Mouse (Mus musculus) heart, postnatal 25 days (tissue): Measurements from ENCODE around the gene Trim39. TPM values are rescaled to one million over a fixed set of nuclear protein-coding genes. Genes with fewer than 3 reads are reported as not detected.
"Not testable (repeated sequence)": the region's sequence is repeated elsewhere in the genome, so short reads cannot be mapped to it uniquely, and the experiment has no call there.

ENCODE experiments used
- DNase-seq: peaks from one replicate; pipeline ENCODE4 v3.0.0; 2022; ENCODE audit warnings: low spot score
- intact Hi-C: fragments of 180-260 bp; cut with DNase I; formaldehyde crosslinking; loops from one replicate; pipeline ENCODE4 v1.15.1; 2025
- total RNA-seq, 2 experiments: library from RNA; stranded (reverse); gene quantifications; 2 replicates each; pipeline ENCODE4 v1.2.3; 2021

Gene Trim39
- total RNA-seq, 2 experiments from 2014 or later: 5.7 to 7.0 TPM

DNA sequence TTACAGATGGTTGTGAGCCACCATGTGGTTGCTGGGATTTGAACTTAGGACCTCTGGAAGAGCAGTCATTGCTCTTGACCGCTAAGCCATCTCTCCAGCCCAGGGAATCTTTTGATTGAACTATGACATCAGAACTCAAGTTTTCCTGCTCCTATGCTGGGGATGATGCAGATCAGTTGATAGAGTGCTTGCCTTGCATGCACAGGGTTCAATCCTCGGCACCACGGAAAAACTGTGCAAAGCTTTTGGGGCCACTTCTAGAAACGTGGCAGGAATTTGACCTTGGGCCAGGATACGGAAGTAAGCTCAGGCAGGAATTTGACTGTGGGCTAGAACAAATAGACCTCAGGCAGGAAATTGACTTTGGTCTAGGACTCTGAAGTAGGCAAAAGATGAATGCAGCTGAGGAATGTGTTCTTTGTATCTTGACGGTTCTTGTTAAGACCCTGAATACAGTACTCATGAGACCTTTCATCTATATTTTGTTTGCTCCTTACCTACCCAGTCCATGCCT, 18.9 kb downstream of the Trim39 start:
- intact Hi-C loops: no loop called here
- DNase-seq: no peak

DNA sequence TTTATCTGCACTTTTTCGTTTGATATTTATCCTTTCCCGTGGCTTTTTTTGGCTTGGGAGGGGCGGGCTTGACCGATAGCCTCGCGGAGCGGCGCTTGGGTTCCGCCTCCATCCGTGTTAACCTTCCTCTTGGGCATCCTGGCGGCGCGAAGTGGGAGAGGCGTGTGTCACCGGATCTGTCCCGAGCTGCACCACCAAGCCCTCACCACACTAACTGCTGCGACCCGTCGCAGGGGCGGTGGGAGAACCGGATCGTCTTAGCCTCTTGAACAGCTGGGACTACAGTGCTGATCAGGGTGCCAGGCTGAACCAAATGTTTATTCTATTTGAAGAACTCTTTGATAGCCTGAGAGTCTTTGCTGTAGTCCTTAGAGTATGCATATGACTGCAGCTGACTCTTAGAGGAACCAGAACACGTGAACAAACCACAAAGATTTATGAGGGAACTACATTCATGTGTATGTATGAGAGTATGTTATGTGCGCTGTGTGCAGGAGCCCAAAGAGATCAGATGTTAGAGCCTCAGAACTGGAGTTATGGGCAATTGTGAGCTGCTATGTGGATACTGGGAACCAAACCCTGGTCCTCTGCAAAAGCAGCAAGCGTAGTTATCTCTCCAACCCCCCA, 19.7 kb downstream of the Trim39 start:
- DNase-seq: peak; percentile 4
- intact Hi-C loops: no loop called here

GRCm38 (mm10) chr17:36248886-36249285, 23.2 kb downstream of the Trim39 start:
- intact Hi-C loops: no loop called here
- no peak for DNase-seq

- intact Hi-C loops: no loop called here
- DNase-seq: no peak
These were observed 26.3 kb downstream of the Trim39 start for GRCm38 (mm10) chr17:36245741-36246140.

GRCm38 (mm10) chr17:36244031-36244430, 28.0 kb downstream of the Trim39 start:
- intact Hi-C loops: no loop called here
- DNase-seq: no peak

DNA sequence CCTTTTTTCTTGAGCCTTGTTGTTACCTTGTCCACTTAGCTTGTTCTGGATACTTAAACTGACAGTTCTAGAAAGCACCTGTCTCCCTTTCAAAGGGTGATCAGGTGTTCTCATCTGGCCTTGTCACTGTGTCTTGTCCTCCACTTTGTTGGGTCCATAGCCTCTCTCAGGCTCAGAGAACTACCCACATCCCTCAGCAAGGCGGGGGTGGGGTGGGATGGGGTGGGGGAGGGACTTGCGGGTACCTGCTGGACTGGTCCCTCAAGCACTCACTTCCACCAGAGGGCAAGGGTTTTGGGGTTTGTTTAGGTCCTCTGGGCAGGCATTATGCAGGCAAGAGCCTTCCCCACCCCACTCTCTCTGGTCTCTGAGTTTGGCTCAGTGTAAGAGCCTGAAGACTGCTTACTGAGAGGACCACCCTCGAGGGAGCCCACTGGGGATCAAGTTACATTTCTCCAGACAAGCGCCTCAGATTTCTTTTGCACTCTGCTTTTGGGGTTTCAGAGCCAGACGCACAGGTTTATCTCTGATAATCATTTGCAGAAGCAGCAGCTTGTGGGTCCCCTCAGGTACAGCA, 31.3 kb downstream of the Trim39 start:
- intact Hi-C loops: no loop called here
- DNase-seq: no peak

- no peak for DNase-seq
- intact Hi-C loops: no loop called here
These were observed 34.6 kb downstream of the Trim39 start for GRCm38 (mm10) chr17:36237321-36237921.

DNA sequence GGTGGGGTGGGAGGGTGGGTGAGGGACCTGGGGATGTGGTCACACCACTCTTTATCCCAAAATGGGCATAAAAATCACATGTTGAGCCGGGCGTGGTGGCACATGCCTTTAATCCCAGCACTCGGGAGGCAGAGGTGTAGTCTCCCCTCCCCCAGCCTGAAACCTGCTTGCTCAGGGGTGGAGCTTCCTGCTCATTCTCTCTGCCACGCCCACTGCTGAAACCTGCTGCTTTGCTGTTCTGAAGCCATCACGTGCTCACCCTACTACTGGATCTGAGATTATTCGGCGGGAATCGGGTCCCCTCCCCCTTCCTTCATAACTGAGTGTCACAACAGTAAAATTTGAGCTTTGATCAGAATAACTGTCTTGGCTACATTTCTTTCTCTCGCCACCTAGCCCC, 36.7 kb downstream of the Trim39 start:
- intact Hi-C loops, DNase-seq: not testable (repeated sequence)

DNA sequence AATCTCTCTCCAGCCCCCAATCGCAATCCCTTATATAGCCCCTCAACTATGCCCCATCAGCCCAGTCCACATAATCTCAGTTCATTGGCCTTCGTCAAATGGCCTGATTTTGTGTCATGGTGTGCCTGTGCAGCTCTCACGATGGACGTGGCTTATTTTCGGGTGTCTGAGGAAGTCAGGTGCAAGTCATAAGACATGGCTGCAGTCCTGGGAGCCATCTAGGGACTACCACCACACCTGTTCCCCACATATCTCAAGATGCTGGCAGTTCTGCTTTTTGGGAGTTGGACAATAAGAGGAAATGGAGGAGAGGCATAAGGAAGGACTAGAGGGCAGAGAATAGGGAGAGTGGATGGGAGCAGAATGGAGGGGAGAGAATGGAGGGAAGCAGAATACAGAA, 38.5 kb downstream of the Trim39 start:
- DNase-seq: no peak
- intact Hi-C loops: no loop called here

DNA sequence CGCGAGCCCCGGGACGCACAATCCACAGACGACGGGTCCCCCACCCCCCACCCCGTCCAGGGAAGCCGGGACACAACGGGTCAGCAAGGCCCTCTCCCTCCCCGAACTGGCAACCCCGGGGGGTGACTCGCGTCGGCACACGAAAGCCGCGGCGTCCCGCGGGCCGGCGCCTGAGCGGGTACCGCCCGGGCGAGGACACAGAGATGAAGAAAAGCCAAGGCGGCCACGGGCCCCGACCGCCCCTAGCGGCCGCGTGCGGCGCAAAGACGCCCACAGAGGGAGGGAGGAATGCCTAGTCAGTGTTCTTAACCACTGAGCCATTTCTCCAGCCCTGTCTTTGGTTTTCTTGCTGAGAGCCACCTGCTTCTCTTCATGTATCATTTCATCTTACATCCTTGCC, 40.7 kb downstream of the Trim39 start:
- intact Hi-C loops: no loop called here
- DNase-seq: peak; percentile 13

GRCm38 (mm10) chr17:36229046-36229445, 43.0 kb downstream of the Trim39 start:
- intact Hi-C loops: no loop called here
- no peak for DNase-seq

- intact Hi-C loops: no loop called here
- DNase-seq: no peak
These were observed 45.1 kb downstream of the Trim39 start for GRCm38 (mm10) chr17:36226921-36227320.

GRCm38 (mm10) chr17:36225231-36225824, 46.7 kb downstream of the Trim39 start:
- no peak for DNase-seq
- intact Hi-C loops: no loop called here

DNA sequence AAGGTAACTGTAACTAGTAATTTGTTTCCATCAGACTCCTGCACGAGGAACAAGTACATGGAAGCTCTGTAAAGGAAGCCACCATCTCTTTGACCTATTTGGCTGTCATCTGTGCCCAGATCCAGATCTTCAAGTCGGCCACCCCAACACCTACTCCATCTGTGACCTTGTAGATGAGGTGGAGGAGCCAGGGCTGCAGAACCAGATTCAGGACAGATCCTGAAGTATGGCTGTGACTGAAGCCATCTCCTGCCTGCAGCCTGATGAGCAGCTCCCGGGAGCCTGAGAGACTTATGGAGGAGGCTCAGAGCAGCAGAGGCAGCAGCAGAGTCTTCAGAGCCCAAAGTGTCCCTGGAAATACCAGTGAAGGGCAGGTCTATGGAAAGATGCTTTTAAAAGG, 47.6 kb downstream of the Trim39 start:
- intact Hi-C loops: no loop called here
- no peak for DNase-seq

GRCm38 (mm10) chr17:36218594-36219155, 53.4 kb downstream of the Trim39 start:
- DNase-seq: no peak
- intact Hi-C loops: no loop called here

DNA sequence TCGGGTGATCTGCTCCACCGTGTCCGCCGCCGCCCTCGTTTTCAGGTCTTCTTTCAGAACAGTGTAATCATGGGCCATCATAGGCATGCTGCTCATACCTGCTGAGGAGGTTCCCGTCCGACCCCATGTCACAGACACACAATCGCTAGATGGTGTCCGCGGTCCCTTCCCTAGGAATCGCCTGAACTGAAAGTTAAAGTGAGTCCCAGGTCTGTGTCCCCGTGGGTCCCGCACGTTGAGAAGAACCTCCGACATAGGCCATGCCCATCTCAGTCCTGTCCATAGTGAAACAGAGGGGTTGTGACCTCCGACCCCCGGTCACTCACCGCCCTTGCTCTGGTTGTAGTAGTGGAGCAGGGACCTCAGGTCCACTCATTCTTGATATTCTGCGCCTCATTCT, 56.5 kb downstream of the Trim39 start:
- intact Hi-C loops: no loop called here
- no peak for DNase-seq

Other genes with a start within 250 kb of the Trim39 start
- 10 to 100 TPM; 20.2 to 25.6 TPM for gene H2-T23, start 239.4 kb downstream of the Trim39 start, total RNA-seq
- gene H2-T22, start 229.5 kb downstream of the Trim39 start, total RNA-seq: 1 to 10 TPM; 7.4 to 7.8 TPM
- gene Gm6034, start 229.3 kb downstream of the Trim39 start, total RNA-seq: not detected
- gene Gm11127, start 213.9 kb downstream of the Trim39 start, total RNA-seq: 1 to 10 TPM; 2.6 to 2.9 TPM
- gene Gm19684, start 150.6 kb downstream of the Trim39 start, total RNA-seq: not detected
- not detected for gene Gm7030, start 142.8 kb downstream of the Trim39 start, total RNA-seq
- not detected for gene Gm8909, start 103.7 kb downstream of the Trim39 start, total RNA-seq
- not detected for gene H2-T3, start 82.0 kb downstream of the Trim39 start, total RNA-seq
- gene Rpp21, start 14.2 kb downstream of the Trim39 start, total RNA-seq: 10 to 100 TPM; 35.9 to 36.8 TPM
- gene H2-M10.2, start 14.2 kb upstream of the Trim39 start, total RNA-seq: not detected
- not detected for gene H2-M10.1, start 53.9 kb upstream of the Trim39 start, total RNA-seq
- gene H2-M10.3, start 96.2 kb upstream of the Trim39 start, total RNA-seq: not detected
- gene H2-M10.4, start 190.1 kb upstream of the Trim39 start, total RNA-seq: not detected